Mouse (Mus musculus): ENCODE results near the gene Wrap53. TPM values are rescaled to one million over a fixed set of nuclear protein-coding genes. Genes with fewer than 3 reads are reported as not detected.

Gene Wrap53
- 1.1 TPM for polyA plus RNA-seq (2014; fragmentation: Illumina TruSeq; extraction: RNeasy Lipid Tissue Mini Kit (QIAGEN cat#74804); ENCODE audit: low read depth, low replicate concordance)

DNA sequence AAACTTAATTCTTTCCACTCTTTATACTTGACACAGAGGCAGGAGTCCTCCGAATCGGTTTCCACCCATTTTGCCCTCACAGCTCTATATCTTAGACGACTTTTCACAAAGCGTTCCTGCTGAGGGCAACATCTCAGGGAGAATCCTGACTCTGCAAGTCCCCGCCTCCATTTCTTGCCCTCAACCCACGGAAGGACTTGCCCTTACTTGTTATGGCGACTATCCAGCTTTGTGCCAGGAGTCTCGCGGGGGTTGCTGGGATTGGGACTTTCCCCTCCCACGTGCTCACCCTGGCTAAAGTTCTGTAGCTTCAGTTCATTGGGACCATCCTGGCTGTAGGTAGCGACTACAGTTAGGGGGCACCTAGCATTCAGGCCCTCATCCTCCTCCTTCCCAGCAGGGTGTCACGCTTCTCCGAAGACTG, at the start of gene Wrap53, which contains the start of gene Trp53:
TSS of gene Wrap53 (minus strand) at position 165 of the 424 bp plus-strand sequence.
TSS of gene Trp53 (plus strand) at position 269 of the 424 bp plus-strand sequence.

DNA sequence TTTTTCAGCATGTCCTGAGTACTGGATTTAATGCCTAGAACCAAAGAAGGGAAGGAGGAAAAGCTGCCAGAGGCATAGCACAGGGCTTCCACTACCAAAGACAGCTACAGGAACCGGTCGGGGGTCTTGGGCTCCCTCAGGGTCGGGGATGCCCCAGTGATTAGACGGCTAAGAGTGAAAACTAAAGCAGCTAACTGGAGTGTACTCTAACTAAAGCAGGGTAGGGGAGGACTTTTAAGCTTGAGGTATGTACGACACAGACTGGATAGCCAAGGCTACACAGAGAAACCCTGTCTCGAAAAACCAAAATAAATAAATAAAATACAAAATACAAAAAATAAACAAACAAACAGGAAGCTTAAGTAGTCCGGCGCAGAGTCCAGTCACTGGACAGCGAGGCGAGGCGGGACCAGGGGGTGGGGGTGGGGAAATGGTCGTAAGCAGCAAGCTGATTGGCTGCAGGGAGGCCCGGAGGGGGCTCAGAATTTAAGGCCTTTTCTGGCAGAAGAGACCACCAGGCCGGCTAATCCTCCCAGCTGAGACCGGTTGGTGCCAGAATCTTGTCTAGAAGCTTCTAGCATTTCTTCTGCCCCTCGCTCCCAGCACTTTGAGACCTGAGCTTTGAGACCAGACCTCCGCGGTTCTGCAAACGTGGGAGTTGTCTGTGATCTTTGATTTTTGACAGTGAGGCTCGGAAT, 41.7 kb upstream of the Wrap53 start, which contains the start of gene Sat2:
TSS of gene Sat2 (plus strand) at position 454 of the 698 bp plus-strand sequence.

DNA sequence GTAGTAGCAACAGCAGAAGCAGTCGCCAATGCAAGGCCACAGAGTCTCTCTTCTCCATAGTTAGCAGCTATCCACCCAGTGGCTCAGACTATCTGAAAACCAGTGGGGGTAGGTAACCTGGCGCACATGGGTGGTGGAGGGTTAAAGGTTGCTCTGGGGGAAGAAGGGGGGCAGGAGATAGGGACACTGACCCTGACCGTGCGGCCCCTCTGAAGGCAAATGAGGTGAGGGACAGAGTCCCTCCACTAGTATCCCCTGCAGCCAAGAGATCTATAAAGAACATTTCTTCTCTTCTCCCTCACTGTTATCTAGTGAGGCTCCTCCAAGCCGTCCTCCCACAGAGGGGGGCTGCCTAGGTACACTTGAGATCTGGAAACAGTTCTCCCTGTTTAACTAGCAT, 37.8 kb upstream of the Wrap53 start, which contains the start of gene Shbg:
TSS of gene Shbg (minus strand) at position 101 of the 400 bp plus-strand sequence.

DNA sequence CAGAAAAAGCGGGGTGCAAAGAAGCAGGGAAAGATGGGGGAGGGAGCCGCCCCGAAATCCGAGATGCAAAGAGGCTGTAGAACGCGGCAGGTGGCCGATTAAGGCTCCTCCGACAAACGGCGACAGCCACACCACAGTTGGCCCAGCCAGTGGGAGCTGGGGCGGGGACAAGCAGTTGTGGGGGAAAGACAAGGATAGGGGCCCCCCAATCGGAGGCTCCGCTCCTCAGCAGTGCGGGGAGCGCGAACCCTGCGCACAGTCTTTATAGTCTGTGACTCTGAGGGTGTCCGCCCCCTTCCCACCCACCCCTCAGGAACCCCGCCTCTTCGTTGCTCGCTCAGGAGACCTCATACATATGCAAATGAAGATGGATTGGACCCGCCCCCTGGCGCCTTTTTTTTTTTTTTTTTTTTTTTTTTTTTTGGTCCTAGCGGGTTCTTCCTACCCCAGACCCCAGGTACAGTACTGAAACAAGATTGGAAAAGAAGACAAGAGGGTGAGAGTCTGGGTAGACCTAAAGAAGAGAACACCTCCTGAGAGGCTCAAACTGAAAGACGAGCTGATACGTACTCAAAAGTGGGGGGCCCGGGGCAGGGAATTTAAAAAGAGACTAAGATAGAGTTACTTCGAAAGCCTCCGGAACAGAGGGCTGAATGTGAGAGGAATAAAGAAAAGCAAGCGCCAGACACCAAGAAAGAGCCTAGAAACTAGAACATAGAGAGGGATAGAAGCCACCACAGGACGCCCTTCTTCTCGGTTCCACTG, 25.9 kb upstream of the Wrap53 start, which contains the start of gene Atp1b2:
TSS of gene Atp1b2 (minus strand) at position 217 of the 765 bp plus-strand sequence.

DNA sequence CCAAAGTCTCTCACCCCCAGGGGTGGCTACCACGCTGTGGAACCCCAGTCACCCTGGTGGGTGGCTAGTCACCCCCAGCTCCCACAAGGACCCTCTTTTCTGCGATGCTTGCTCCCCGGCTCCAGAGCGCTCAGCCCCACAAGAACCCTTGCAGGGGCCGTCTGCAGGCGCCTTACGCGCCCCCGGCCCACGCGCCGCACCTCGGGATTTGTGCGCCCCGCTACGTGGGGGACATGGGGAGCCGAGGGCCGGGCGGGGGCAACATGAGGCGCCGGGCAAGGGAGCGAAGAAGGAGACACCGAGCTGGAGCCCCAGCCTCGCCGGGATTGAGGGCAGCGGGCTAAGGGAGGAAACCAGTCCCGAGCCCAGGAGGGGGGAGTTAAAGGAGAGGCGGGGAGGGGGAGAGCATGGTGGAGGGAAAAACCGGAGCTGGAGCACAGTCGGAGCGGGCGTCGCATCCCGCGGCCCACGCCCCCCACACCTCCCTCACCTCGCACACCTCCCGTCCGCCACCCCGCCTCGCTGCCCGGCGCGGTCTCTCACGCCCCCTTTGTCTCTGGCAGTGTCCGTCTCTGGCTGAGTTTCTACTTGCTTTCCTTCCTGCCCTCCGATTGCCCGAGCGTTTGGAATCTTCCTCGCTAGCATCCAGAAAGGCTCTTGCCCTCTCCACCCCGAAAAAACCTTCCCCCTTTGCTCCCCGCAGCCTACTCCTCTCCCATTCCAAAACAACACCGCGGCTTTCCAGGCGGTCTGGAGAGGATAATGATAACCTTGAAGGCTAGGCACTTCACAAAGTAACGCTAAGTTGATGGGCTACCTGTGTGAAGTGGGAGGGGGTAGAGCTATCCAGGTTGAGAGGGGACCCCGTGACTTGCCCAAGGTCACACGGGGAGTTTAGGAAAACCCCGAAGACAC, 19.9 kb downstream of the Wrap53 start, which contains the start of gene Efnb3:
TSS of gene Efnb3 (minus strand) at position 355 of the 915 bp plus-strand sequence.

DNA sequence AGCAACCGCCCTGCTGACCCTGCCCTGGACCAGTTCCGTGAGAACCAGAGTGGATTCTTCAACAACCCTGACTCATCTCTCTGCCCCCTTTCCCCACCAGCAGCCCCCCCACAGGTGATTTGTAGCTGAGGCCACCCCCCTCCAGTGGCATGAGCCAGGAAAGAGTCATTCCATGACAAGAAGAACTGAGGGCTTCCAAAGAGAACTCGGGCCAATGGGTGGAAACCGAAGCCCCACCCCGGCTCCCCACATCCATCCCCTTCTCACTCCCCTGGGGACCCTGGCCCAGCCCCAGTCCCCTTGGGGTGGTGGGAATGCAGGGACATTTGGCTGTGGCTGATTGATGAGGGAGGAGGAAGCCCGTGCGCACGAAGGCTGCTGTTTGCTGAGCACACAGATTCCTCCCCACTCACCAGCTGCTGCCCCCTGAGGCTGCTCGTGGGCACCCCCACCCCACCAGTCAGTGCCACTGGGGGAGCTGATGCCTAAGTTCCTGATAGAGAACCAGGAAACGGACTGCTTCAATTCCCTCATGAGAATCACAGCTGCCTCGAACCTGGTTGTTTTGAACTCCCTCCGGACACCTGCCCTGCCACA, 30.9 kb downstream of the Wrap53 start, which contains the start of gene Dnah2:
TSS of gene Dnah2 (minus strand) at position 51 of the 597 bp plus-strand sequence.

Other genes with a start within 250 kb of the Wrap53 start
- 20.7 TPM for gene Rnf227, start 239.8 kb downstream of the Wrap53 start, polyA plus RNA-seq (2014; fragmentation: Illumina TruSeq; extraction: RNeasy Lipid Tissue Mini Kit (QIAGEN cat#74804); ENCODE audit: low read depth, low replicate concordance)
- gene Chd3, start 210.8 kb downstream of the Wrap53 start, polyA plus RNA-seq (2014; fragmentation: Illumina TruSeq; extraction: RNeasy Lipid Tissue Mini Kit (QIAGEN cat#74804); ENCODE audit: low read depth, low replicate concordance) = 8.0 TPM
- gene Naa38, start 184.8 kb downstream of the Wrap53 start, polyA plus RNA-seq (2014; fragmentation: Illumina TruSeq; extraction: RNeasy Lipid Tissue Mini Kit (QIAGEN cat#74804); ENCODE audit: low read depth, low replicate concordance) = 48.5 TPM
- 33.5 TPM for gene Cyb5d1, start 184.6 kb downstream of the Wrap53 start, polyA plus RNA-seq (2014; fragmentation: Illumina TruSeq; extraction: RNeasy Lipid Tissue Mini Kit (QIAGEN cat#74804); ENCODE audit: low read depth, low replicate concordance)
- gene Tmem88, start 182.0 kb downstream of the Wrap53 start, polyA plus RNA-seq (2014; fragmentation: Illumina TruSeq; extraction: RNeasy Lipid Tissue Mini Kit (QIAGEN cat#74804); ENCODE audit: low read depth, low replicate concordance) = 0.13 TPM
- 0.98 TPM for gene Kdm6b, start 166.6 kb downstream of the Wrap53 start, polyA plus RNA-seq (2014; fragmentation: Illumina TruSeq; extraction: RNeasy Lipid Tissue Mini Kit (QIAGEN cat#74804); ENCODE audit: low read depth, low replicate concordance)
- 10.4 TPM for gene Dnah2, start 31.1 kb downstream of the Wrap53 start, polyA plus RNA-seq (2014; fragmentation: Illumina TruSeq; extraction: RNeasy Lipid Tissue Mini Kit (QIAGEN cat#74804); ENCODE audit: low read depth, low replicate concordance)
- 0.48 TPM for gene Efnb3, start 20.1 kb downstream of the Wrap53 start, polyA plus RNA-seq (2014; fragmentation: Illumina TruSeq; extraction: RNeasy Lipid Tissue Mini Kit (QIAGEN cat#74804); ENCODE audit: low read depth, low replicate concordance)
- 2.5 TPM for gene Trp53, start 104 bp upstream of the Wrap53 start, polyA plus RNA-seq (2014; fragmentation: Illumina TruSeq; extraction: RNeasy Lipid Tissue Mini Kit (QIAGEN cat#74804); ENCODE audit: low read depth, low replicate concordance)
- 23.7 TPM for gene Atp1b2, start 25.7 kb upstream of the Wrap53 start, polyA plus RNA-seq (2014; fragmentation: Illumina TruSeq; extraction: RNeasy Lipid Tissue Mini Kit (QIAGEN cat#74804); ENCODE audit: low read depth, low replicate concordance)
- gene Shbg, start 37.6 kb upstream of the Wrap53 start, polyA plus RNA-seq (2014; fragmentation: Illumina TruSeq; extraction: RNeasy Lipid Tissue Mini Kit (QIAGEN cat#74804); ENCODE audit: low read depth, low replicate concordance) = 2.6 TPM
- 6.7 TPM for gene Sat2, start 41.8 kb upstream of the Wrap53 start, polyA plus RNA-seq (2014; fragmentation: Illumina TruSeq; extraction: RNeasy Lipid Tissue Mini Kit (QIAGEN cat#74804); ENCODE audit: low read depth, low replicate concordance)
- gene Fxr2, start 52.7 kb upstream of the Wrap53 start, polyA plus RNA-seq (2014; fragmentation: Illumina TruSeq; extraction: RNeasy Lipid Tissue Mini Kit (QIAGEN cat#74804); ENCODE audit: low read depth, low replicate concordance) = 16.0 TPM
- gene Sox15, start 75.1 kb upstream of the Wrap53 start, polyA plus RNA-seq (2014; fragmentation: Illumina TruSeq; extraction: RNeasy Lipid Tissue Mini Kit (QIAGEN cat#74804); ENCODE audit: low read depth, low replicate concordance) = not detected
- gene Mpdu1, start 82.4 kb upstream of the Wrap53 start, polyA plus RNA-seq (2014; fragmentation: Illumina TruSeq; extraction: RNeasy Lipid Tissue Mini Kit (QIAGEN cat#74804); ENCODE audit: low read depth, low replicate concordance) = 8.7 TPM
- 0.91 TPM for gene Cd68, start 85.9 kb upstream of the Wrap53 start, polyA plus RNA-seq (2014; fragmentation: Illumina TruSeq; extraction: RNeasy Lipid Tissue Mini Kit (QIAGEN cat#74804); ENCODE audit: low read depth, low replicate concordance)
- gene Eif4a1, start 92.2 kb upstream of the Wrap53 start, polyA plus RNA-seq (2014; fragmentation: Illumina TruSeq; extraction: RNeasy Lipid Tissue Mini Kit (QIAGEN cat#74804); ENCODE audit: low read depth, low replicate concordance) = 265 TPM
- gene Senp3, start 101.8 kb upstream of the Wrap53 start, polyA plus RNA-seq (2014; fragmentation: Illumina TruSeq; extraction: RNeasy Lipid Tissue Mini Kit (QIAGEN cat#74804); ENCODE audit: low read depth, low replicate concordance) = 94.6 TPM
- gene Tnfsf13, start 105.5 kb upstream of the Wrap53 start, polyA plus RNA-seq (2014; fragmentation: Illumina TruSeq; extraction: RNeasy Lipid Tissue Mini Kit (QIAGEN cat#74804); ENCODE audit: low read depth, low replicate concordance) = 3.8 TPM
- gene Tnfsf12, start 115.6 kb upstream of the Wrap53 start, polyA plus RNA-seq (2014; fragmentation: Illumina TruSeq; extraction: RNeasy Lipid Tissue Mini Kit (QIAGEN cat#74804); ENCODE audit: low read depth, low replicate concordance) = 0.20 TPM
- 1.7 TPM for gene Tnfsfm13, start 115.8 kb upstream of the Wrap53 start, polyA plus RNA-seq (2014; fragmentation: Illumina TruSeq; extraction: RNeasy Lipid Tissue Mini Kit (QIAGEN cat#74804); ENCODE audit: low read depth, low replicate concordance)
- 43.5 TPM for gene Polr2a, start 178.4 kb upstream of the Wrap53 start, polyA plus RNA-seq (2014; fragmentation: Illumina TruSeq; extraction: RNeasy Lipid Tissue Mini Kit (QIAGEN cat#74804); ENCODE audit: low read depth, low replicate concordance)
- gene Slc35g3, start 181.7 kb upstream of the Wrap53 start, polyA plus RNA-seq (2014; fragmentation: Illumina TruSeq; extraction: RNeasy Lipid Tissue Mini Kit (QIAGEN cat#74804); ENCODE audit: low read depth, low replicate concordance) = 33.7 TPM
- 3.6 TPM for gene Zbtb4, start 185.7 kb upstream of the Wrap53 start, polyA plus RNA-seq (2014; fragmentation: Illumina TruSeq; extraction: RNeasy Lipid Tissue Mini Kit (QIAGEN cat#74804); ENCODE audit: low read depth, low replicate concordance)
- gene Chrnb1, start 215.7 kb upstream of the Wrap53 start, polyA plus RNA-seq (2014; fragmentation: Illumina TruSeq; extraction: RNeasy Lipid Tissue Mini Kit (QIAGEN cat#74804); ENCODE audit: low read depth, low replicate concordance) = 0.24 TPM
- 3.7 TPM for gene Fgf11, start 221.6 kb upstream of the Wrap53 start, polyA plus RNA-seq (2014; fragmentation: Illumina TruSeq; extraction: RNeasy Lipid Tissue Mini Kit (QIAGEN cat#74804); ENCODE audit: low read depth, low replicate concordance)
- gene Tmem102, start 225.4 kb upstream of the Wrap53 start, polyA plus RNA-seq (2014; fragmentation: Illumina TruSeq; extraction: RNeasy Lipid Tissue Mini Kit (QIAGEN cat#74804); ENCODE audit: low read depth, low replicate concordance) = not detected
- gene Gm39566, start 235.0 kb upstream of the Wrap53 start, polyA plus RNA-seq (2014; fragmentation: Illumina TruSeq; extraction: RNeasy Lipid Tissue Mini Kit (QIAGEN cat#74804); ENCODE audit: low read depth, low replicate concordance) = 131 TPM
- 15.9 TPM for gene Spem2, start 238.2 kb upstream of the Wrap53 start, polyA plus RNA-seq (2014; fragmentation: Illumina TruSeq; extraction: RNeasy Lipid Tissue Mini Kit (QIAGEN cat#74804); ENCODE audit: low read depth, low replicate concordance)
- gene Spem1, start 241.9 kb upstream of the Wrap53 start, polyA plus RNA-seq (2014; fragmentation: Illumina TruSeq; extraction: RNeasy Lipid Tissue Mini Kit (QIAGEN cat#74804); ENCODE audit: low read depth, low replicate concordance) = 145 TPM